Mouse (Mus musculus): ENCODE data around the gene Gbgt1.

Gene Gbgt1

GRCm38 (mm10) chr2:28532938-28533771 lies 36.5 kb downstream of the Gbgt1 start:
- peak; percentile 89 to 93 for DNase-seq

GRCm38 (mm10) chr2:28533901-28534435 lies 37.3 kb downstream of the Gbgt1 start:
- DNase-seq, result no peak

DNA sequence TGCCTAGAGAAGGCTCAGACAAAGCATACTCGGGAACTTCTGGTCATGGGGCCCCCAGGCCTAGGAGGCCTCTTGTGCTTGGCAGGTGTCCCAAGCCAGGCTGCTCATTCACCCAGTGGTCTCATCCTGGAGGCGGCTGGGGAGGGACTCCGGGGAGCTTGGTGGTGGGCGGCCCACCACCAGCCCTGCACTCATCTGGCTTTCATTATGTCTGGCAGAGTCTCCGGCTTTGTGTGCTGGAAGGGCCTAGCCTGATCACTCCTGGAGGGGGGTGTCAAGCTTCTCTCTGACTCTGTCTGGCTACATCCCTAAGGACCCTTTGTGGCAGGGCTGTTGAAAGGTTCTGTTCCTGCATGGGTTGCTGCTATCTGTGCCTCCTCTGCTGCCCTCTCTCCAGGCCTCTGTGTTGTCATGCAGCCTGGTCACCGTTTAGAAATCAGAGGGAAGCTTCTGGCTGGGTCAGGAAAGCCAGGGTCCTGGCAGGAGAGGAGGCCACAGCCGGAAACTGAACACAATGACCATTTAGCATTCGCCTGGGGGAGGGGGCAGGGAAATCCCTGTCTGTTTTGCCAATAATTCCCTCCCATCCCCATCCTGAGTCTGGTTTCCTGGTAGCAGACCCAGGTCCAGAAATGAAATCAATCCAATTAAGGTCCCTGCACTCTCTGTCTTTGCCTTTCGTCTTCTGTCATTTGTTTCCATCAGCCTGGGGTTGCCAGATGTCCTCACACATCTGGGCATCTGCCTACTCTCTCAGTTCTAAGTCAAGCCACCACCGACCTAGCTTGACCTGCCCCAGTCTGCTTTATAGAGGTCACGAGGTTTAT lies 38.0 kb downstream of the Gbgt1 start:
- peak in 1 of 2 experiments; percentile 45 for DNase-seq

DNA sequence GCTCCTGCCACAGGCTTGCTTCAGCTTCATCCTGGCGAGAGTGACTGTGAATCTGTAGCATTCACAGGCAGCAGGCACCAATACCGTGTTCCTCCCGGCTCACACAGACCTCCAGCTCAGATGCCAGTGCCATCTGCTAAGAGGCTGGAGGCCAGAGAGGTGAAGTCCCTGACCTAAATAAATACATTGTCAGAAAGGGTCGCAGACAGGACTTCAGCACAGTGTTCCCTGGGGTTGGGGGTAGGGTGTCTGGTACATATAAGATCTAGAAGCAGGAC lies 38.5 kb downstream of the Gbgt1 start:
- DNase-seq, result peak; percentile 81 to 86

GRCm38 (mm10) chr2:28535650-28536049 lies 39.0 kb downstream of the Gbgt1 start:
- DNase-seq, result peak; percentile 85 to 87

DNA sequence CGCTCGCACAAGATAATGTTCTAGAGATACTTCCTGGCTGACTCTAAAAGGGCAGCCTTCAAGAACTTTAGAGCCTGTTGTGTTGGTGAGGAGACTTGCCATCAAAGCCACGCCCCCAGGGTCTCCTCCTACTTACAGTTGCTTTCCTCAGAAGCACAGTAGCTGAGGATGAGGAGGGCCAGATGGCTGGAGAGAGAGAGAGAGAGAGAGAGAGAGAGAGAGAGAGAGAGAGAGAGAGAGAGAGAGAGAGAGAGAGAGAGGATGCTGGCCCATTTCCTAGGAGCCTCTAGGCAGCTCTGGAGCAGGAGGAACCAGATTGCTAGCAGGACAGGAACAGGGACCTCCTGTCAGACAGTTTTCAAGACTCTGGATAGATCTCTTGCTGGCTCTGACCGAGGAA lies 39.5 kb downstream of the Gbgt1 start:
- DNase-seq, result peak in 1 of 2 experiments; percentile 37

DNA sequence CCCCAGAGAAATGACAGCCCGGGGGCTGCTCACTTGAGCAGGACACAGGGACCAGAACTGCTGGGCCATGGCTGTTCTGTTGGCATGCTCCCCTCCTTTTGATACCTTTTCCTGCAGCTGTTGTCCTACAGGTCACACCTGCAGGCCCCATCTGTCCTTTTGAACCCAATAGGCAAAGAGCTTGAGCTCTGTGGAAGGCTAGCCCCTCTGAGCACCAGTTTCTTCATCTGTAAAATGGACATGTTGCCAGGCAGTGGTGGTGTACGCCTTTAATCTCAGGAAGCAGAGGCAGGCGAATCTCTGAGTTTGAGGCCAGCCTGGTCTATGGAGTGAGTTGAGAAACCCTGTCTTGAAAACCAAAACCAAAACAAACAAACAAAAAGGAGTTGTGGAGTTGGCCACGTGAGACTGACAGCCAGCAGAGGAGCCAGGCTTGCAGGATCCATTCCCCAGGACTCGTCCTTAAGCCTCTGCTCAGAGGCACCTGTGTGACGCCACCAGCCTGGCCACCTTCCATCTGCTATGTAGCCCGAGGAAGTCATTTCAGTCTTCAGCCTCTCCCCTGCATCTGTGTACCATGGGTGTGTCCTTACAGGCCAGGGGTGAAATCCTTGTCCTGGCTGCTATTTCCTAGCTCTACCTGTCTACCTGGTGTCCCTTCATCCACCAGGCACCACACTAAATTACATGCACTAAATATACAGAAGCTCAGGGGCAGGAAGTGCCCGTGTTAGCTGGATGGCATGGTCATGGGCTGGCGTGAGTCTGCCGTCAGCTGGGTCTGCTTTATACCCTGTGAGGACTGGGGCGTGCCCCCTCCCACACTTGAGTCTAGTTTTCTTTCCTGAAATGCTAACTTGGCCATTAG lies 40.3 kb downstream of the Gbgt1 start:
- peak in 1 of 2 experiments; percentile 60 for DNase-seq

DNA sequence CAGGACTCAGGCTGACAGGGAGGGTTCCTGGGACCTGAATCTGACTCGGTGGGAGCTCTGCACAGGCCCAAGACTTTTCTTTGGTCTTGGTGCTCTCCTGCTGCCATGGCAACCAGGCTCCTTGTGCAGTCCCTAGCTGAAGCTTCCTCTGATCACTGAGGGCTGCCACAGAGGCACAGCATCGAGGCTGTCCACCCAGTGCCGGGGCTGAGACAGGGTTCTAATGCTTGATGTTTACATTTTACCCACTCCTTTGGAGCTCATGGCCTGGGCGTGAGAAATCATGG lies 40.9 kb downstream of the Gbgt1 start:
- peak in 1 of 2 experiments; percentile 37 for DNase-seq

DNA sequence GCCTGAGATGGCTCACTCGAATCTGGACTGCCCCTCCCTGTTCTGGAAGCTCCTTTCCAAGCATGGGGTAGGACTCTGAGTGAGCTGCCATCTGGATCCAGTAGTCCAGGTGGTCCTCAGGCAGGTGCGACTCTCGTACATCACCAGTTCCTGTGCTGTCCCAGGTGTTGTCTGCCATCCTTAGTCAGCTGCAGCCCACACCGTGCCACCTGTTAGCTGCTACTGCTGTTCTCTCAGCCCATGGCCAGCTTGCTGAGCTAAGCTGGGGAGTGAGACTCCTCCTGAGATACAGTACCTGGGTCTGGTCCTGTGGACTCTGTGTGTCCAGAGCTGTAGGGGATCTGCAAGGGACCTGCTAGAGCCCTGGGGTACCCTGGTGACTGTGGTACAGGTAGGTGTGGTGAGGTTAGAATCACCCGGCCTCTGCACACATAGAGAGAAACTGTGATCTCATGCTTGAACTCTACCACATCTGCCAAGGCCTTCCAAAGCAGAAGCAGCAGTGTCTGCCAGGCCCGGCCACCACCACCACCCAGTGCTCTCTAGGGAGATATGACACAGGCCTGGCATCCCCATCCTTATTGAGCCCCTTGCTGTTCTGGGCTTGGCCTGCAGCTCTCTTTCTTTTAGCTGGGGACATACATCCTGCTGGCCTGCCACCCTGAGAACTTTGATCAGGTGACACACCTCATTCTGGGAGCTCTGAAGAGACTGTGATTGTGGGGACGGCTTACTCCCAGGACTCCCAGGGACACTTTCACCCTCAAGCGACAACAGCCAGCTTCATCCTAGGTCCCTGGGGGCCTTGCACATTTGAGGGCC lies 41.5 kb downstream of the Gbgt1 start:
- DNase-seq, result peak in 1 of 2 experiments; percentile 29

- DNase-seq, result peak in 1 of 2 experiments; percentile 54
Measured at GRCm38 (mm10) chr2:28538817-28539128, 42.1 kb downstream of the Gbgt1 start.

DNA sequence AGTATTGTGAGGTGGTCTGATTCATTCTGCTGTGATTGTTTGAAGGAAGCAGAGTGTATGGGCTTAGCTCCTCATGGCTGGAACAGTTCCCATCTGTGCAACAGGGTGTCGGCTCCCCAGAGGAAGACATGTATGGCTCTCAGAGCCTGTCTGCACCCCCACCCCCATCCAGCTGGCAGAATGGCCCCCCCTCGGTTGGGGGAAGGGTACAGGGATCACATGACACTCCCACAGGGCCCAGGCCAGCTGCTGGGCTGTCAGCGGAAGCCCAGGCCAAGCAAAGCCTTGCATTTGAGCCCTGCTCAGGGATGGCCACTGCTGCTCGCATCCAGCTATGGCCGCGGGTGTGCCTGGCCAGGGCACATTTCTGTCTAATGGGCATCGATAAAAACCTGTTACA lies 42.5 kb downstream of the Gbgt1 start:
- peak; percentile 55 to 62 for DNase-seq

DNA sequence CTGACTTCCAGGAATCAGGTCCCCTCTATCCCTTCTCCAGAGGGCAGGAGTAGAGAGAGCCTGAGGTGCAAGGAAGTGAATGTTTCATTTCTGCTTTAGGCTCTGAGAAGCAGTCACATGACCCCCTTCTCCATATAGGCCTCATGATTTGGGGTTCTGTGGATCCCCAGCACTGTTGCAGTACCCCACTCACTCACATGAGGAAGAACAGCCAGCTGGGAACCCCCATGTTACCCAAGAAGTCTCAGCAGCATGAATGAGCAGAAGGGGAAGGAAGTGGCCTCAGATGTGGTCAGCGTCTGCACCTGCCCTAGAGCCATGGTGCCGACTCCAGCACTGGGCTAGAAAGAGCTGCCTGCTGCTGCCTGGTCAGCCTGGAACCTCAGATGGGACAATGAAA lies 43.3 kb downstream of the Gbgt1 start:
- peak in 1 of 2 experiments; percentile 21 for DNase-seq

DNA sequence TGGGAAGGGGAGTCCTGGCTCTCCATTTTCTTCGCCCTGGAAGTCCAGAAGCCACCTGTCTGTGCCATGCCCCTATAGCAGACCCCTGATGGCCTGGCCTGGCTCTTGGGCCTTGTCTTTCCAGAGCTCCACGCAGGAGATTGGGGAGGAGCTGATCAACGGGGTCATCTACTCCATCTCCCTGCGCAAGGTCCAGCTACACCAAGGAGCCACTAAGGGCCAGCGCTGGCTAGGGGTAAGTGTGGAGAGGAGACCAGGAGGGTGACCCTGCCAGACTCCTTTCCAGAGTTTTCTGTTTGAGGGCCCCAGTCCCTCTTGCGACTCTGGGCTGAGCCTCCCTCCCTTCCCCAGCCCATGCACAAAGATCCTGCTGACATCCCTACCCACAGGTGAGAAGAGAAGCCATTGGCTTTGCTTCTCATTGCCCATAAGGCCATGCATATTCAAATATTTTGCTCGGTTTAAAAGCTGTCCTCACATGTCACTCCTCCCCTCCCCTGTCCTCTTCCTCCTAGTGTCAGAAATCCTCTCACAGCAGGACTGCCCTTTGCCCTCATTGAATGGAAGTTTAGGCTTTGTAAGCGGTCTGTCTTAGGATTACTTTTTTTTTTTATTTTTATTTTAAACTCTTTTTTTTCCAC lies 44.0 kb downstream of the Gbgt1 start:
- peak in 1 of 2 experiments; percentile 19 for DNase-seq

DNA sequence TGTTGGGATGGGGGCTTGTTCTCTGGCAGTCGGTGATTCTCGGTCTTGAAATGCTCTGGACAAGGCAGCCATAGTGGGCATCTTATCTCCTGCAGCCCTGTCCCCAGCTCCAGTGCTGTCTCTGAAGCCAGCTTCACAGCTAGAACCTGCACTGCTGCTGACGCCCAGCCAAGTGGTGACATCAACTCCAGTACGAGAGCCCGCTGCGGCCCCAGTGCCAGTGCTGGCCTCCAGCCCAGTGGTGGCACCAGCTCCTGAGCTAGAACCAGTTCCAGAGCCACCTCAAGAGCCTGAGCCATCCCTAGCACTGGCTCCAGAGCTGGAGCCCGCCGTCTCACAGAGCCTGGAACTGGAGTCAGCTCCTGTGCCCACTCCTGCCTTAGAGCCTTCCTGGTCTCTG lies 47.2 kb downstream of the Gbgt1 start:
- peak; percentile 93 to 94 for DNase-seq

DNA sequence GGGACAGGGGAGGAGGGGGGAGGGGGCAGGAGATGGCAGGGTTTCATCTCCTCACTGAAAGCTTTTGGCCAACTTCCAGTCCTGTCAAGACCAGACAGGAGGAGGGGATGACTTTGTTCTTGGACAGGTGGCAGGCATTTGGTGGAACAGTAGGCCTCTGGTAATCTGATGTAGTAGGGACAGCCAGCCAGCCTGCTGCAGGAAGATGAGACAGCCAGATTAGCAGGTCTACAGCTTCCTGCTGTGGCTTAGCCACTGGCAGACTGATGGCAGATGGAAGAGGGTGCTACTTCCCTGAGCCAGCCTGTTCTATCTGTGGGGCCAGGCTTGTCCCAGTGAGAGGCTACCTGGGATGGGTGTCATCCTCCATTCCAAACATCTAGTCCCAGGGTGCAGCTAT lies 49.3 kb downstream of the Gbgt1 start:
- DNase-seq, result peak in 1 of 2 experiments; percentile 67

- DNase-seq, result no peak
Measured at GRCm38 (mm10) chr2:28546560-28546959, 49.9 kb downstream of the Gbgt1 start.

GRCm38 (mm10) chr2:28547237-28548172 lies 50.8 kb downstream of the Gbgt1 start:
- DNase-seq, result peak; percentile 87 to 90

- no peak for DNase-seq
Measured at GRCm38 (mm10) chr2:28549157-28549556, 52.5 kb downstream of the Gbgt1 start.

GRCm38 (mm10) chr2:28552301-28552700 lies 55.6 kb downstream of the Gbgt1 start:
- no peak for DNase-seq
